Mouse (Mus musculus) forebrain, embryonic 15.5 days (tissue): ENCODE measurements around the gene Mapk11. TPM values are rescaled to one million over a fixed set of nuclear protein-coding genes. Genes with fewer than 3 reads are reported as not detected.

Source experiments
- ATAC-seq: fragments of 200-750 bp; cut with Nextera tagmentation; replicated peaks from 2 replicates; pipeline ENCODE4 v1.8.0; 2017; ENCODE audit warnings: mild to moderate bottlenecking, moderate TSS enrichment, moderate library complexity
- H3K27ac ChIP-seq: fragments of 300-500 bp; sonication (generic); replicated peaks from 2 replicates; pipeline ENCODE4 v1.5.1; 2015; ENCODE audit warnings: mild to moderate bottlenecking, inconsistent platforms
- H3K27me3 ChIP-seq: fragments of 300-500 bp; sonication (generic); 2 replicates; pipeline ENCODE4 v1.6.1; 2015; ENCODE audit warnings: inconsistent platforms
- H3K36me3 ChIP-seq: fragments of 300-500 bp; sonication (generic); 2 replicates; pipeline ENCODE4 v1.6.1; 2015; ENCODE audit warnings: mild to moderate bottlenecking, inconsistent platforms
- H3K4me1 ChIP-seq: fragments of 300-500 bp; sonication (generic); 2 replicates; pipeline ENCODE4 v1.6.1; 2015; ENCODE audit warnings: inconsistent platforms
- H3K4me2 ChIP-seq: fragments of 300-500 bp; sonication (generic); replicated peaks from 2 replicates; pipeline ENCODE4 v1.6.1; 2015; ENCODE audit warnings: mild to moderate bottlenecking, inconsistent platforms
- H3K4me3 ChIP-seq: fragments of 300-500 bp; sonication (generic); 2 replicates; pipeline ENCODE4 v1.5.1; 2015; ENCODE audit warnings: mild to moderate bottlenecking, inconsistent platforms
- H3K9ac ChIP-seq: fragments of 300-500 bp; sonication (generic); replicated peaks from 2 replicates; pipeline ENCODE4 v1.6.1; 2015; ENCODE audit warnings: mild to moderate bottlenecking, inconsistent platforms
- H3K9me3 ChIP-seq: fragments of 300-500 bp; sonication (generic); 2 replicates; pipeline ENCODE4 v1.6.1; 2016; ENCODE audit warnings: inconsistent platforms
- WGBS: fragments of 180-500 bp; shearing (Covaris S2); methylation state at CpG from one replicate; pipeline ENCODE4 v1.1.7; 2015; ENCODE audit warnings: mixed read lengths; 5-methylcytosine and 5-hydroxymethylcytosine counted together
- polyA plus RNA-seq: library from polyadenylated mRNA; unstranded; fragments of >200 nt; fragmentation: Nextera tagmentation; extraction: Ambion mirVana; gene quantifications from 2 replicates; pipeline ENCODE4 v1.2.1, GENCODE M21; 2015

The Mapk11 gene
- polyA plus RNA-seq, 1 experiment from 2014 or later, result 42.9 TPM

DNA sequence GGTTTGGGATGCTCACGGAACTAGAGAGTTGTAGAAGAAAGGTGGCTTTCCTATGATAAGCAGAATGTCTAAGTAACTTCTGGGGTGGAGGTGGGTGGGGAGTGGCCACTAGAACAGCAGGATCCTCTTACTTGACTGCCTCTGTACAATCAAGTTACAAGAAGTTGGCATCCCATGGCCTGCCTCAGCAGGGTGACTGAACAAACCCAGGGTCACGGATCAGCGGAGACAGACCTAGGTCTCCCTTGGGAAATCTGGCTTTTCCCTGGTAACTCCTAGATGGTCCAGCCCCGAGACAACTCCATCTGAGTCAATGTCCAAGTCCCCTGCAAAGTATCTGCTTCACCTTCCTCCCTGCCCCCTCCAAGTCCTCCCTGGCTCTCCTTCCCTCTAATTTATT lies 1.5 kb downstream of the Mapk11 start:
- Histone ChIP-seq H3K4me2 (peak overlapping the region; percentile 84), H3K4me1 (peaks cover 45% of the 10 kb centered on the region), H3K4me3 (peak overlapping the region; percentile 78), H3K27me3 (no peaks in the 10 kb centered on the region), H3K9me3 (no peaks in the 10 kb centered on the region), H3K27ac (no peak overlapping the region), H3K36me3 (peaks cover 6% of the 10 kb centered on the region; the same call in 1 of the 2 replicates), H3K9ac (peak overlapping the region; percentile 80)
- ATAC-seq, result no peak
- WGBS, result 47% methylated on average over 4 of the region's 4 CpGs

DNA sequence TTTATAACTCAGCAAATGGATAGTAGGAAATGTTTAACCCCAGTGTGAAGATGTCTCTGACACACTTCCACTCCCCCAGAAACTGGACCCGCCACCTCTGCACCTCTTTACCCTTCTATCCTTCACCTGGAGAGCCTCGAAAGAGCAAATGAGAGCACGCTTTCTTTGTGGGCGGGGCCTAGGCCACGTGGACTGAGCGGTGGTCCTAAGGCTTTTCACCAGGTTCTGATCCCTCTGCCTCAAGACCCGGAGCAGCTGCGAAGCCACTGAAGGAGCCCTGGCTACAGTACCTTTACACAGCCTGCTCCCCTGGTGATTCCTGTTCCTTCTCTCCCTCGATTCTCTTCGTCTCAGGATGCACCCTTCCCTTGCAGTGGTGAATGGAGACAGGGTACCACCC lies 2.0 kb downstream of the Mapk11 start:
- no peak for ATAC-seq
- 17% methylated on average over 10 of the region's 10 CpGs for WGBS
- Histone ChIP-seq H3K4me2 (peak overlapping the region; percentile 84), H3K4me1 (peaks cover 44% of the 10 kb centered on the region), H3K4me3 (peak overlapping the region; percentile 78), H3K9me3 (no peaks in the 10 kb centered on the region), H3K36me3 (peaks cover 6% of the 10 kb centered on the region; the same call in 1 of the 2 replicates), H3K27ac (no peak overlapping the region; the same call in 1 of the 2 replicates), H3K9ac (peak overlapping the region; percentile 56; the same call in 1 of the 2 replicates), H3K27me3 (no peaks in the 10 kb centered on the region)

DNA sequence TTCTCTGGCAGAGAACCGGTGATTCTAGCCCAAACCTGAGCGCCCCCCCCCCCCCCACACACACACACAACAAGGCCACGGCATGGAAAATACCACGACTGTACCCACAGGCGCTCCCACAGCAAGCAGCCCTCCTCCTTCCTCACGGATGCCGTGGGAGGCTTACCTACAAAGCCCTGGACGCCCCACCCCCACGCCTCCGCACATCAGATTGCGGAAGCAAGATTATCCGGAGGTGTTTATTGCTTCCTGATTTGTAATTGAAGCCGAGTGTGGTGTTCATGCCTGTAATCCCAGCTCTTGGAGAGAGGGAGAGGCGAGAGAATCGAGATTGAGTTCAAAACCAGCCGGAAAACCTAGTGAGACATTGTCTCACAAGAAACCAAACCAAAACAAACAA lies 2.4 kb downstream of the Mapk11 start:
- peak overlapping the region; percentile 84 for H3K4me2 ChIP-seq
- H3K9ac ChIP-seq, result peak overlapping the region; percentile 56
- peak overlapping the region; percentile 78 for H3K4me3 ChIP-seq
- H3K36me3 ChIP-seq, result peaks cover 6% of the 10 kb centered on the region; the same call in 1 of the 2 replicates
- 7% methylated on average over 16 of the region's 16 CpGs for WGBS
- H3K4me1 ChIP-seq, result peaks cover 40% of the 10 kb centered on the region
- H3K9me3 ChIP-seq, result no peaks in the 10 kb centered on the region
- H3K27ac ChIP-seq, result peak overlapping the region; percentile 75
- no peak for ATAC-seq
- H3K27me3 ChIP-seq, result no peaks in the 10 kb centered on the region

DNA sequence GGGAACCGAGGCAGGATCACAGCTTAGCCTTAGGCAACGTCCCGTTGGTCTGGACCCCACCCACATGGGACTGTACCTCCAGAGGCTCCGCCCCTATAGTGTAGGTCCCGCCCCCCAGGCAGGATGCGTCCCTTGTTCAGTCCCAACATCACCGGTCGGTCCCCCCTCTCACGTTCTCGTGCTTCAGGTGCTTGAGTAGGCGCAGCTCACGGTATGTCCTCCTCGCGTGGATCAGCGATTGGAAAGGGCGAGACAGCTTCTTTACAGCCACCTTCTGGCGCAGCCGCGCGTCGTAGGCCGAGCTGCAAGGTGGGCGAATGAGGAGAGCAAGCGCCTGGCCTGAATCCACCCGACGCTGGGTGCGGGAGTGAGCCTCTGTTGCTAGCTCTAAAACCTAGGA lies 2.9 kb downstream of the Mapk11 start:
- 2% methylated on average over 27 of the region's 27 CpGs for WGBS
- H3K4me2 ChIP-seq, result peak overlapping the region; percentile 84
- H3K9ac ChIP-seq, result peak overlapping the region; percentile 56
- H3K4me3 ChIP-seq, result peak overlapping the region; percentile 78
- peak overlapping the region; percentile 75 for H3K27ac ChIP-seq
- no peaks in the 10 kb centered on the region for H3K27me3 ChIP-seq
- ATAC-seq, result peak; percentile 46
- peaks cover 39% of the 10 kb centered on the region for H3K4me1 ChIP-seq
- H3K9me3 ChIP-seq, result no peaks in the 10 kb centered on the region
- peaks cover 6% of the 10 kb centered on the region; the same call in 1 of the 2 replicates for H3K36me3 ChIP-seq

DNA sequence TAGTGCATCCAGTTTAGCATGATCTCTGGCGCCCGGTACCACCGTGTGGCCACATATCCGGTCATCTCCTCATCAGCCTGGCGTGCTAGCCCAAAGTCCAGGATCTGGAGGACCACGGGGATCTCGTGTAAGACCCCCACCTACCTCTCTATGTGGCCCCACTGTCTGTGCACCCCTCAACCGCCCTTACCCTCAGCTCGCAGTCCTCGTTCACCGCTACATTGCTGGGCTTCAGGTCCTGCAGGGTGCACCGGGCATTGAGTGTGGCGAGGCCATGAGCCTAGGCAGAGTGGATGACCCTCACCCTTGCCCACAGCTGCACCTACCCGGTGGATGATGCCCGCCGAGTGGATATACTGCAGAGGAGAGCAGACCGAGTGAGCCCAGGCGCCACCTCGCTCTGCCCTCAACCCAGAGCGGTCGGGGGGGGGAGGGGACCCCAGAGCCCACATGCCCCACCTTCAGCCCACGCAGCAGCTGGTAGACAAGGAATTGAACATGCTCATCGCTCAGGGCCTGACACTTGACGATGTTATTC lies 3.5 kb downstream of the Mapk11 start:
- Histone ChIP-seq H3K9ac (no peak overlapping the region), H3K36me3 (peaks cover 6% of the 10 kb centered on the region; the same call in 1 of the 2 replicates), H3K27me3 (no peaks in the 10 kb centered on the region), H3K4me3 (peak overlapping the region; percentile 78), H3K9me3 (no peaks in the 10 kb centered on the region), H3K27ac (no peak overlapping the region), H3K4me2 (peak overlapping the region; percentile 84), H3K4me1 (peaks cover 42% of the 10 kb centered on the region)
- WGBS, result 82% methylated on average over 24 of the region's 24 CpGs
- ATAC-seq, result 0 out of 2 replicates have a peak, but pooled peaks have one; percentile 7

DNA sequence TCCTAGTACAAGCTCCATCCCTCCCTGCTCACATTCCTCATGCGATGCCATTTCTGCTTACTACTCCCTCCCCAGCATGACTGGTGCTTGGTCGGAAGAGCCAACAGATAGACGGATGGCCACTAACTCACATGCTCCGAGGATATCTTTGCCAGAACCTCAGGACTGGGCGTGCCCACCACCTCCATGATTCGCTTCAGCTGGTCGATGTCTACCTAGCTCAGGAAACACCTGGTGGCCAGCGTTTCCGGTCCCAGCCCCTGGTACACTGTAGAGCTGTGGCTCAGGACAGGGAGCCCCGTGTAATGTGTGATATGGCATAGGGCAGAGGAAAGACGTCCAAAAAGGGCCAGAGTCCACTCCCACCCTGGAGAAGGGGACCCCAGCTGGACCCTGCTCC lies 4.5 kb downstream of the Mapk11 start:
- Histone ChIP-seq H3K9ac (no peak overlapping the region), H3K4me1 (peaks cover 47% of the 10 kb centered on the region), H3K27ac (no peak overlapping the region)

DNA sequence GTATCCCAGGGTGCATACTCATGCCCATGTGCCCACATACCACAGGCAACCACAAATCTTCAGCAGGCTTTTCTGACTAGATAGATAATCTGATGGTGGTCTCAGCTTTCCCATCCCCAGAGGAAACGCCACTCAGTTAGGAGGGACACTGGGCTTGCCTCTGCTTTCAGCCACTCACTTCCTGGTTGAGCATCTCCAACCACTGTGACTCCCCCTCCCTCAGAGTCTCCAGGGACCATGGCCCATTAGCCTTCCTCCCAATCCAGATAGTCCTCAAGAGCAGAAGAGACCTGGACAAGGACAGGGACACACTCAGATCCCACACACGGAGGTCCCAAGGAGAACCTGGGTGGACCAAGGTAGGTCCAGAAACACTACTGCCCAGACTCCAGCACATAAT lies 6.3 kb downstream of the Mapk11 start:
- H3K27me3 ChIP-seq, result peaks cover 9% of the 10 kb centered on the region; the same call in 1 of the 2 replicates

More for the DNA sequence above, 4.5 kb downstream of the Mapk11 start:
- H3K9me3 ChIP-seq, result no peaks in the 10 kb centered on the region
- H3K36me3 ChIP-seq, result peaks cover 6% of the 10 kb centered on the region; the same call in 1 of the 2 replicates
- no peak overlapping the region for H3K4me2 ChIP-seq
- 92% methylated on average over 11 of the region's 11 CpGs for WGBS
- peaks cover 1% of the 10 kb centered on the region; the same call in 1 of the 2 replicates for H3K27me3 ChIP-seq
- no peak overlapping the region for H3K4me3 ChIP-seq
- no peak for ATAC-seq

DNA sequence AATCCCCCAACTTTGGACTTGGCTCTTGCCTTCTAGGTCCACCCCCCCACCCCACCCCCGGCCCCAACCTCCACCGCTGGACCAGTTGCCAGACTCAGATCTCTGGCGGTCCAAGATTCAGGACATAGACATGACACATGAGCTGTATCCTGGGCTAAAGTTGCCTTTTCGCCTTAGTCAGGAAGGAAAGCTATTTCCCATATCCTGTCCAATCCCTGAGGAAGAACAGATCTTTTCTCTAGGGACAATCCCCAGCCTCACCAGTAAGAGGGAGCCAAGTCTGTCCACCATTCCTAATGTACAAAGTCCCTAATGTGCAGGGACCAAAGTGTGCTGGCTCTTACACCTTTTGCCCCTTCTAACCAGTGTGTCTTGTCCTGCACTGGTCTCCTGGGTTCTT lies 7.5 kb downstream of the Mapk11 start:
- no peak overlapping the region for H3K4me2 ChIP-seq
- H3K9me3 ChIP-seq, result no peaks in the 10 kb centered on the region
- no peak overlapping the region for H3K4me3 ChIP-seq
- no peak overlapping the region for H3K27ac ChIP-seq
- peaks cover 9% of the 10 kb centered on the region; the same call in 1 of the 2 replicates for H3K27me3 ChIP-seq
- WGBS, result 72% methylated on average over 4 of the region's 4 CpGs
- peaks cover 6% of the 10 kb centered on the region; the same call in 1 of the 2 replicates for H3K36me3 ChIP-seq
- ATAC-seq, result no peak
- no peak overlapping the region for H3K9ac ChIP-seq
- H3K4me1 ChIP-seq, result peaks cover 30% of the 10 kb centered on the region

More for the DNA sequence above, 6.3 kb downstream of the Mapk11 start:
- Histone ChIP-seq H3K4me3 (no peak overlapping the region), H3K9me3 (no peaks in the 10 kb centered on the region), H3K4me2 (no peak overlapping the region), H3K27ac (no peak overlapping the region), H3K4me1 (peaks cover 42% of the 10 kb centered on the region), H3K36me3 (peaks cover 6% of the 10 kb centered on the region; the same call in 1 of the 2 replicates), H3K9ac (no peak overlapping the region)
- no peak for ATAC-seq
- WGBS, result 93% methylated on average over 2 of the region's 2 CpGs

DNA sequence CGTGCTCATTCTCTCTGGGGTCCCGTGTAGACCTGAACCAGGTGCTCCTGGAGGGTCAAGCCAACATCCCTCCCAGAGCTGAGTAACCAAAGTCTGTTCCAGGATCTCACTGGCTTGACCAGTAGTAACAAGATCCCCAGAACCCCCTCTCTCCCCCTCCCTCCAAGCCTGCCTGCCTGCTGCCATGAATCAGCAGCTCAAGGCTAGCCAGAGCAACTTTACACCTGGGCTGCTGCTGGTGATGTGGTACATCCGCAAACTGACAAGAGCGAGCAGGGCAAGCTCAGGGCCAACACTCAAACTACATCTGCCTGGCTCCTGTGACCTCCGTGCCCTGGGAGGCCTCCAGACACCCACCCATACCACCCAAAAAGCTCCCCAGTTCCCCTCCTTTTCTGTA lies 8.0 kb downstream of the Mapk11 start:
- no peak overlapping the region for H3K4me3 ChIP-seq
- H3K36me3 ChIP-seq, result peaks cover 6% of the 10 kb centered on the region; the same call in 1 of the 2 replicates
- H3K27ac ChIP-seq, result no peak overlapping the region
- 0 out of 2 replicates have a peak overlapping the region, but pooled peaks have one; percentile 88 for H3K4me2 ChIP-seq
- ATAC-seq, result no peak
- H3K27me3 ChIP-seq, result peaks cover 9% of the 10 kb centered on the region; the same call in 1 of the 2 replicates
- H3K4me1 ChIP-seq, result peaks cover 25% of the 10 kb centered on the region
- WGBS, result 27% methylated on average over 5 of the region's 5 CpGs
- H3K9me3 ChIP-seq, result no peaks in the 10 kb centered on the region
- no peak overlapping the region for H3K9ac ChIP-seq

DNA sequence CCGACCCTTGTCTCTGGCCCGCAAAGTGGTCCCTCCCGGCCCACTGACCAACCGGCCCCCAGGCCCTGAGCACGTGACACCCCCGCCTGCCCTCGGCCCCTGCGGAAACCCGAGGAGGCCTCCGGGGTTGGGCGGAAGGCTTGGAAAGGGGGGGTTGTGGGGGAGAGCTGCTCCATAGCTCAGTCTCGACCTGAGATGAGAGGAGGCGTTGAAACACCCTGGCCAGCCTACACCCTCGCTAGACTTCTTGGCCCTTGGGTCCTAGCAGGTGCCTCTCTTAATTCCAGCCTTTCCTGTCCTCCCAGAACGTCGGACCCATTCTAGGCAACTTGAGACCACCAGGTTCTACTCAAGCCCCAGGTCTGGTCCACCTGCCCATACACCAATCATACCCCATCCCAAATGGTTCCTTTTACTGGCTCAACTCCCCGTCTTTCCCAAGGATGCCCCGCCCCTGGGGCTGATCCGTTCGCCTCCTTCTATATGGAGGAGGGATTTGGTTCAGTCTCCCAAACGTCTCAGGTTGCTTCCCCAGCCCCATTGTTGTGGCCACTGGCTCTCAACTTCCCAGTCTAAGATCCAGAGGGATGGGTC lies 8.7 kb downstream of the Mapk11 start, which contains the start of gene Mapk12:
Mapk12 (minus strand) TSS at position 45 of the 594 bp plus-strand sequence.
- Histone ChIP-seq H3K4me2 (peak within 1 kb of the TSS; percentile 88), H3K9ac (peak within 1 kb of the TSS; percentile 57), H3K27ac (no peak within 1 kb of the TSS), H3K36me3 (peaks cover 6% of the 10 kb centered on the region; the same call in 1 of the 2 replicates), H3K27me3 (peaks cover 9% of the 10 kb centered on the region; the same call in 1 of the 2 replicates), H3K4me3 (peak within 1 kb of the TSS; percentile 42), H3K4me1 (peaks cover 19% of the 10 kb centered on the region), H3K9me3 (no peaks in the 10 kb centered on the region)
- ATAC-seq, result peak; percentile 50
- WGBS, result 0% methylated on average over 21 of the region's 21 CpGs

DNA sequence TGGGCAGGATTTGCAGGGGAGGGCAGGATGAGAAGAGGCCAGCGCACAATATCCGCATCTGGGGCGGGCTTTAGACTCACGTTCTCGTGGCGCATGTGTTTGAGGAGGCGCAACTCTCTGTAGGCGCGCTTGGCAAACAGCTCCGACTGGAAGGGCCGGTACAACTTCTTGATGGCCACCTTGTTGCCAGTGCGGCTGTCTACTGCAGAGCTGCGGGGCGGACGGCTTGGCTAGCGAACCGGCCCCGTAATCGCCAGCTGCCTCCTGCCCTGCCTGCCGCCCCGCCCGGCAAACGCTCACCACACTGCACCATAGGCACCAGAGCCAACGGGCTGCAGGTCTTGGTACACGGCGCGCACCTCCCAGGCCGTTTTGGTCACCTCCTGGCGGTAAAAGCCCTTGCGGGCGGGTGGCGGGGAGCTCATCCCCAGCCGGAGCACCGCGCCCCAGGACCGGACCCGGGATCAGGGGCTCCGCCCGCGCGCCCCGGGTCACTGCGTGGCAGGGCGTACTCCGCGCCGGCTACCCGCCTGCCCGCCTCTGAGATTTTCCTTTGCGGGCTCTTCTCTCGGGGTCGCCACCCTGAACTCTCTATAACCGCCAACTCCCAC lies 9.3 kb downstream of the Mapk11 start:
- Histone ChIP-seq H3K9ac (peak overlapping the region; percentile 57), H3K4me1 (peaks cover 19% of the 10 kb centered on the region), H3K4me2 (peak overlapping the region; percentile 88), H3K4me3 (peak overlapping the region; percentile 42), H3K27me3 (peaks cover 9% of the 10 kb centered on the region; the same call in 1 of the 2 replicates), H3K36me3 (peaks cover 6% of the 10 kb centered on the region; the same call in 1 of the 2 replicates), H3K27ac (no peak overlapping the region), H3K9me3 (no peaks in the 10 kb centered on the region)
- under 1% methylated on average over 53 of the region's 53 CpGs for WGBS
- ATAC-seq, result peak; percentile 57

DNA sequence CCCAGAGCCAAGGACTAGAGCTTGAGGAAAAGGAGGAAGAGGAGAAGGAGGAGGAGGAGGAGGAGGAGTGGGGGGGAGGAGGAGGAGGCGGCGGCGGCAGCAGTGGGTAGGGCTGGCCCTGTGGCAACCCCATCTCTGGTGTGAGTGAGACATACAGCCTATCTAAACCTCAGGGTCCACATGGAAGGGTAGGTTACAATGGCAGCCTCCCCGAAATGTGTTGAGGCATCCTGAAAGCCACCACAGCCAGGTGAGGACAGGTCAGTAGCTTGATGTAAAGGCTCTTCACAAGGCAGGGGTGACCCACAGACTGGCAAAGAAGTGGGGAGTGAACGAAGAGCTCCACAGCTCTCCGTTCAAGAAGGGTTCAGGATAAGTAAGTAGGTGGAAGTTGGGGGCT lies 10.9 kb downstream of the Mapk11 start:
- Histone ChIP-seq H3K27me3 (peaks cover 9% of the 10 kb centered on the region; the same call in 1 of the 2 replicates), H3K27ac (no peak overlapping the region)

More for the DNA sequence above, 10.9 kb downstream of the Mapk11 start:
- Histone ChIP-seq H3K4me1 (peaks cover 19% of the 10 kb centered on the region), H3K9ac (no peak overlapping the region), H3K4me2 (no peak overlapping the region), H3K9me3 (no peaks in the 10 kb centered on the region), H3K4me3 (no peak overlapping the region), H3K36me3 (no peaks in the 10 kb centered on the region)
- WGBS, result 95% methylated on average over 6 of the region's 6 CpGs
- ATAC-seq, result no peak
